Mouse (Mus musculus): ENCODE results near the gene Ophn1. TPM values are rescaled to one million over a fixed set of nuclear protein-coding genes. Genes with fewer than 3 reads are reported as not detected.

Ophn1 gene
- polyA plus RNA-seq, 1 experiment from 2014 or later: 10.8 TPM

- no peak for DNase-seq (ENCODE audit: low spot score)
- H3K4me3 ChIP-seq (ENCODE audit: low read depth, low read length): no peak overlapping the region
- no peak for ATAC-seq (replicated peaks; ENCODE audit: insufficient number of reproducible peaks, low FRiP score, low TSS enrichment, low read depth)
Measured at GRCm38 (mm10) chrX:98803813-98804212, 87.0 kb downstream of the Ophn1 start.

GRCm38 (mm10) chrX:98774247-98774950 is 116.4 kb downstream of the Ophn1 start:
- Histone ChIP-seq H3K4me3 (ENCODE audit: low read depth, low read length) (no peak overlapping the region), H3K27me3 (ENCODE audit: control insufficient read depth, insufficient read depth, low read length) (no peaks in the 10 kb centered on the region), H3K4me1 (ENCODE audit: control insufficient read depth, insufficient read depth, low read length) (no peaks in the 10 kb centered on the region), H3K36me3 (replicated peaks; ENCODE audit: control insufficient read depth, insufficient read depth, low read depth, low read length) (no peaks in the 10 kb centered on the region), H3K4me2 (ENCODE audit: low read depth, low read length) (no peak overlapping the region), H3K9me3 (replicated peaks; ENCODE audit: control insufficient read depth, low read length) (no peaks in the 10 kb centered on the region), H3K27ac (replicated peaks; ENCODE audit: low read depth, low read length) (no peak overlapping the region), H3K9ac (replicated peaks; ENCODE audit: low read length) (no peak overlapping the region)
- ATAC-seq (replicated peaks; ENCODE audit: insufficient number of reproducible peaks, low FRiP score, low TSS enrichment, low read depth) (no peak), DNase-seq (ENCODE audit: low spot score) (no peak)
- 77% methylated on average over 4 of the region's 4 CpGs for WGBS

More at GRCm38 (mm10) chrX:98803813-98804212, 87.0 kb downstream of the Ophn1 start:
- no peak overlapping the region for H3K27ac ChIP-seq (replicated peaks; ENCODE audit: low read depth, low read length)
- no peaks in the 10 kb centered on the region for H3K4me1 ChIP-seq (ENCODE audit: control insufficient read depth, insufficient read depth, low read length)
- no peak overlapping the region for H3K9ac ChIP-seq (replicated peaks; ENCODE audit: low read length)
- H3K36me3 ChIP-seq (replicated peaks; ENCODE audit: control insufficient read depth, insufficient read depth, low read depth, low read length): no peaks in the 10 kb centered on the region
- H3K4me2 ChIP-seq (ENCODE audit: low read depth, low read length): no peak overlapping the region
- no peaks in the 10 kb centered on the region for H3K27me3 ChIP-seq (ENCODE audit: control insufficient read depth, insufficient read depth, low read length)
- H3K9me3 ChIP-seq (replicated peaks; ENCODE audit: control insufficient read depth, low read length): no peaks in the 10 kb centered on the region

- 75% methylated on average over 2 of the region's 2 CpGs for WGBS
- DNase-seq (ENCODE audit: low spot score): no peak
- ATAC-seq (replicated peaks; ENCODE audit: insufficient number of reproducible peaks, low FRiP score, low TSS enrichment, low read depth): no peak
- Histone ChIP-seq H3K9ac (replicated peaks; ENCODE audit: low read length) (no peak overlapping the region), H3K4me3 (ENCODE audit: low read depth, low read length) (no peak overlapping the region), H3K27me3 (ENCODE audit: control insufficient read depth, insufficient read depth, low read length) (no peaks in the 10 kb centered on the region), H3K4me1 (ENCODE audit: control insufficient read depth, insufficient read depth, low read length) (no peaks in the 10 kb centered on the region), H3K9me3 (replicated peaks; ENCODE audit: control insufficient read depth, low read length) (no peaks in the 10 kb centered on the region), H3K27ac (replicated peaks; ENCODE audit: low read depth, low read length) (no peak overlapping the region), H3K36me3 (replicated peaks; ENCODE audit: control insufficient read depth, insufficient read depth, low read depth, low read length) (no peaks in the 10 kb centered on the region), H3K4me2 (ENCODE audit: low read depth, low read length) (no peak overlapping the region)
Measured at GRCm38 (mm10) chrX:98755089-98755488, 135.7 kb downstream of the Ophn1 start.

GRCm38 (mm10) chrX:98751279-98751817 is 139.5 kb downstream of the Ophn1 start:
- no peaks in the 10 kb centered on the region for H3K9me3 ChIP-seq (replicated peaks; ENCODE audit: control insufficient read depth, low read length)

GRCm38 (mm10) chrX:98736758-98737157 is 154.1 kb downstream of the Ophn1 start:
- no peaks in the 10 kb centered on the region for H3K4me1 ChIP-seq (ENCODE audit: control insufficient read depth, insufficient read depth, low read length)
- no peaks in the 10 kb centered on the region for H3K27me3 ChIP-seq (ENCODE audit: control insufficient read depth, insufficient read depth, low read length)
- H3K36me3 ChIP-seq (replicated peaks; ENCODE audit: control insufficient read depth, insufficient read depth, low read depth, low read length): no peaks in the 10 kb centered on the region
- no peak overlapping the region for H3K4me2 ChIP-seq (ENCODE audit: low read depth, low read length)
- H3K4me3 ChIP-seq (ENCODE audit: low read depth, low read length): no peak overlapping the region
- H3K9me3 ChIP-seq (replicated peaks; ENCODE audit: control insufficient read depth, low read length): no peaks in the 10 kb centered on the region
- no peak for DNase-seq (ENCODE audit: low spot score)
- ATAC-seq (replicated peaks; ENCODE audit: insufficient number of reproducible peaks, low FRiP score, low TSS enrichment, low read depth): no peak
- no peak overlapping the region for H3K27ac ChIP-seq (replicated peaks; ENCODE audit: low read depth, low read length)
- no peak overlapping the region for H3K9ac ChIP-seq (replicated peaks; ENCODE audit: low read length)
- 92% methylated on average over 5 of the region's 5 CpGs for WGBS

More at GRCm38 (mm10) chrX:98751279-98751817, 139.5 kb downstream of the Ophn1 start:
- no peaks in the 10 kb centered on the region for H3K36me3 ChIP-seq (replicated peaks; ENCODE audit: control insufficient read depth, insufficient read depth, low read depth, low read length)
- no peak overlapping the region for H3K27ac ChIP-seq (replicated peaks; ENCODE audit: low read depth, low read length)
- no peak for DNase-seq (ENCODE audit: low spot score)
- no peak overlapping the region for H3K4me2 ChIP-seq (ENCODE audit: low read depth, low read length)
- H3K9ac ChIP-seq (replicated peaks; ENCODE audit: low read length): no peak overlapping the region
- no peaks in the 10 kb centered on the region for H3K4me1 ChIP-seq (ENCODE audit: control insufficient read depth, insufficient read depth, low read length)
- H3K4me3 ChIP-seq (ENCODE audit: low read depth, low read length): no peak overlapping the region
- no peak for ATAC-seq (replicated peaks; ENCODE audit: insufficient number of reproducible peaks, low FRiP score, low TSS enrichment, low read depth)
- no peaks in the 10 kb centered on the region for H3K27me3 ChIP-seq (ENCODE audit: control insufficient read depth, insufficient read depth, low read length)
- 83% methylated on average over 1 of the region's 1 CpGs for WGBS

- Histone ChIP-seq H3K4me3 (ENCODE audit: low read depth, low read length) (no peak overlapping the region), H3K9me3 (replicated peaks; ENCODE audit: control insufficient read depth, low read length) (no peaks in the 10 kb centered on the region), H3K27me3 (ENCODE audit: control insufficient read depth, insufficient read depth, low read length) (no peaks in the 10 kb centered on the region), H3K4me1 (ENCODE audit: control insufficient read depth, insufficient read depth, low read length) (no peaks in the 10 kb centered on the region), H3K9ac (replicated peaks; ENCODE audit: low read length) (no peak overlapping the region), H3K4me2 (ENCODE audit: low read depth, low read length) (no peak overlapping the region), H3K27ac (replicated peaks; ENCODE audit: low read depth, low read length) (no peak overlapping the region), H3K36me3 (replicated peaks; ENCODE audit: control insufficient read depth, insufficient read depth, low read depth, low read length) (no peaks in the 10 kb centered on the region)
- DNase-seq (ENCODE audit: low spot score) (no peak), ATAC-seq (replicated peaks; ENCODE audit: insufficient number of reproducible peaks, low FRiP score, low TSS enrichment, low read depth) (no peak)
- WGBS: 79% methylated on average over 10 of the region's 10 CpGs
Measured at GRCm38 (mm10) chrX:98722991-98723390, 167.8 kb downstream of the Ophn1 start.

GRCm38 (mm10) chrX:98707766-98708165 is 183.1 kb downstream of the Ophn1 start:
- Histone ChIP-seq H3K9me3 (replicated peaks; ENCODE audit: control insufficient read depth, low read length) (no peaks in the 10 kb centered on the region), H3K9ac (replicated peaks; ENCODE audit: low read length) (no peak overlapping the region), H3K27ac (replicated peaks; ENCODE audit: low read depth, low read length) (no peak overlapping the region), H3K36me3 (replicated peaks; ENCODE audit: control insufficient read depth, insufficient read depth, low read depth, low read length) (no peaks in the 10 kb centered on the region), H3K4me3 (ENCODE audit: low read depth, low read length) (no peak overlapping the region), H3K27me3 (ENCODE audit: control insufficient read depth, insufficient read depth, low read length) (no peaks in the 10 kb centered on the region), H3K4me1 (ENCODE audit: control insufficient read depth, insufficient read depth, low read length) (no peaks in the 10 kb centered on the region), H3K4me2 (ENCODE audit: low read depth, low read length) (no peak overlapping the region)
- no peak for DNase-seq (ENCODE audit: low spot score)
- no peak for ATAC-seq (replicated peaks; ENCODE audit: insufficient number of reproducible peaks, low FRiP score, low TSS enrichment, low read depth)

GRCm38 (mm10) chrX:98701635-98702034 is 189.2 kb downstream of the Ophn1 start:
- ATAC-seq (replicated peaks; ENCODE audit: insufficient number of reproducible peaks, low FRiP score, low TSS enrichment, low read depth) (no peak), DNase-seq (ENCODE audit: low spot score) (peak; percentile 68)
- Histone ChIP-seq H3K27ac (replicated peaks; ENCODE audit: low read depth, low read length) (no peak overlapping the region), H3K9ac (replicated peaks; ENCODE audit: low read length) (no peak overlapping the region), H3K36me3 (replicated peaks; ENCODE audit: control insufficient read depth, insufficient read depth, low read depth, low read length) (no peaks in the 10 kb centered on the region), H3K4me3 (ENCODE audit: low read depth, low read length) (no peak overlapping the region), H3K27me3 (ENCODE audit: control insufficient read depth, insufficient read depth, low read length) (no peaks in the 10 kb centered on the region), H3K4me2 (ENCODE audit: low read depth, low read length) (no peak overlapping the region), H3K4me1 (ENCODE audit: control insufficient read depth, insufficient read depth, low read length) (no peaks in the 10 kb centered on the region), H3K9me3 (replicated peaks; ENCODE audit: control insufficient read depth, low read length) (no peaks in the 10 kb centered on the region)
- WGBS: 28% methylated on average over 4 of the region's 4 CpGs

Measured in embryonic facial prominence, embryonic 11.5 days (tissue).